Mouse (Mus musculus) skeletal muscle tissue, adult 2 months (tissue): Measurements from ENCODE around the gene Zfp319.

Experiments
- DNase-seq: peaks from one replicate; pipeline ENCODE4 v3.0.0-alpha.2; 2012; ENCODE audit warnings: low read depth, low spot score

Gene Zfp319

DNA sequence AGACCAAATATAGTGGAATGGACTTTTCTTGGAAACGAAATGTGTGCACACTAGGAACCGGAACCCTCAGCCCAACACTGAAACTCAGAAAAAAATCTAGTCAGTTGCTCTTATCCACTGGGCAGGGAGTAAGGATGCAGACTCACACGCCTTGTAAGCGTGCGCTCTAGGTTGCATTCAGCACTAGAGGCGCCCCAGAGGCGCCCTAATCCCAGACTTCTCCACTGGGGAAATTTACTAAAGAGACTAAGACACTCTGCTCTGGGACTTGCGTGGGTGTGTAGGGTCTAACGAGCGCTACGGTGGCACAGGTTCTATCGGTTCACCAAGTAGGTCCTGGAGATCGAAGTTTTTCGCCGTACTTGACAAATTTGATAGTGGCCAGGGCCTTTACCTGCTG is 19.7 kb upstream of the Zfp319 start:
- peak; percentile 33 for DNase-seq

DNA sequence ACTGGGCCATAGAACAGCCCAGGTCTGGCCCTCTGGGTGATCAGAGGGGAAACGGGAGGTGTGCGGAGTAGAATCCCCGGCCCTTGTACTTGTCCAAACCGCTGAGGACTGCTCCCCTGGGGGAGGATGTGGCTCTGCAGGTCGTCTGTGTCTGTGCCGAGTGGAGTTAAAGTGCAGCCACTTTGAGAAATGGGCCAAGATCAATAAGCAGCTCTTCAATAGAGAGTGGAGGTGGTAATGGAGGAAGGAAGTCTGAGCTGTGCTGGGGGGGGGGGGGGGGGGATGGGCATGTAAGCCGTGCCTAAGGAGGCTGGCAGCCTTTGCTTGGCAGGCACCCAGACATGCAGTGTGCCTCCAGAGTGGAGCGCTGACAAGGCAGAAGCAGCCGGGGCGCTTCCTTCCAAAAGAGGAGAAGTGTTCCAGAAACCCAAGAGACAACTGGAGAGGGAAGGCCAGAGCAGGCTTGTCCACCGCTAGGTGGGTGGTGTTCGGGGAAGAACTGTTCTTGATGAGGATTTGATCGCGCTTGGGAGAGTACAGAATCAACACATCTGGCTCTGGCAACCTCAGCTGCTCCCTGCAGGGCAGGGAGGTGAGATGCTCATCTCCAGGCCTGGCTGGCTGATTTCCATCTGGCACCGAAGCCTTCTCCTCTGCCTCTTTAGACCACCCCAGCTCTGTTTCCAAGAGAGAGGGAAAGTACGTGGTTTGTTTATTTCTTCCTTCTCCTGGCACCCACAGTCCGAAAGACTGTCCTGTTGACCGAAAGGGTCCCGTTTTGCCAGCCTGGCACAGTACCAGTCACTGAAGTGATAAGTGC is 17.3 kb upstream of the Zfp319 start:
- DNase-seq: peak; percentile 67

DNA sequence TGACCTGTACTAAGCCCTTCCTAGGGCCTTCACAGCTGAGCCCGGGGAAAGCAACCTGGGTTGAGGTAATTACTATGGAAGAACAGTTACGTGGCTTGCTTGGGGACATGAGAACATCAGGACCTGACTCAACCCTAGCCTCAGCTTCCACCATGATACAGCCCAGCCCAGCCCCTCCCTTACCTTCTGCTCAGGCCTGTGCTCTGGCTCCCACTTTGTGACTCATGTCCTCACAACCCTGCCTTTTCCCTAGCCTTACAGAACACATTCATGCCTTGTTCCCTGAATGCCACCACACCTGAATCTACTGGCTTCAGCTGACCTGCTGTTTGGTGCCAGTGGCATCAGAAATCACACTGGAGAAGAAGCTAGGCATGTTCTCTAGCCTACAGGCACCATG is 16.6 kb upstream of the Zfp319 start:
- DNase-seq: no peak

- DNase-seq: peak; percentile 34
These were observed 15.1 kb upstream of the Zfp319 start for GRCm38 (mm10) chr8:95346643-95347545.

GRCm38 (mm10) chr8:95344668-95345067 is 12.9 kb upstream of the Zfp319 start:
- no peak for DNase-seq

DNA sequence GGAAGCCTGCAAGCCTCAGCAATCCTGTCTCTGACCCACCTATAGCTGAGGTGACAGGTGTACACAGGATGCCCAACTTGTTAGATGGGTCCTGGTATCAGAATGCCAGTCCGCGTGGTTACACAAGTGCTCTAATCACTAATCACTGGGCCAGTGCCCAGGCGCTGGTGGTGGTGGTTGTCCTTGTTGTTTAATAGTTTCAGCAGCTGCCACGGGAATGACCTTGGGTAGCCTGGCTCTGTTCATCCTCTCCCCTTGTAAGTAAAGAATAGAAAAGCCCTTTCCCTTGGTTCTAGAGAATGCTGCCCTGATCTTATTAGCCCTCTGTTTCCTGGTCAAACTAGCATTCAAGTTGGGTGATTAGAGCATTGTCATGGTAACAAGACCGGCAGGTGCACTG is 10.0 kb upstream of the Zfp319 start:
- DNase-seq: no peak

DNA sequence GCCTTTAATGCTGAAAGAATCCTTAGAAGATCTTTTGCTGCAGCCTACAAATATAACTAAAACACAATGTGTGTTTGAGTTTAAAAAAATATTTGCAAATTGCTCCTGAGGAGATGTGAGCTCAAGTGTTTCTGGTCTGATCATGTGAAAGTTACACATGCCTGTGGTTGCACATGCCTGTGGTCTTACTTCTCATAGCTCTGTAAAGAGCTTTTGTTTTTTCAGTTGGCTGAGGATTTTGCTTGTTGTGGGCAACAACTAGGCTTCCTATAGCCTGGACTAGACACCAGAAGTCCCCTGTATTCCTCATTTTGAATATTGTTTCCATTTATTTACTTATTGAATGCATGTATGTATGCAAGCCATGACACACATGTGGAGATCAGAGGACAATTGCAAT is 4.6 kb upstream of the Zfp319 start:
- DNase-seq: no peak

DNA sequence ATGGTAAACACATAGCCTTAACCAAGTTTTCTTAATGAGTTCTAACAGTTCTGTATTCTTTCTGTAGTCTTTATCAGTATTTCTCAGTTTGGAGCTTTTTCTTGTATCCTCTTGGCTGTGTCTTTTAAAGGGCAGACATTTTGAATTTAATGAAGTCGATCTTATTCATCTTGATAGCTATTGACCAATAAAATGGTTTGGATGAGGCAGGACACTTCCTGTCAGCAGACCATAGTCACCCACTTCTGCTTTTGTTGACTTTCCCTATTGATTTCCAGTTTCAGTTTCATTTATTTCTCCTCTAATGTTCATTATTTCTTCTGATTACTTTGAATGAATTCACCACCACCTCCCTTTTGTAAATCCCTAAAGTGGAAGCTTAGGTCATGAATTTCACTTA is 4.0 kb upstream of the Zfp319 start:
- DNase-seq: no peak

GRCm38 (mm10) chr8:95332437-95333199 is 868 bp upstream of the Zfp319 start:
- no peak for DNase-seq

DNA sequence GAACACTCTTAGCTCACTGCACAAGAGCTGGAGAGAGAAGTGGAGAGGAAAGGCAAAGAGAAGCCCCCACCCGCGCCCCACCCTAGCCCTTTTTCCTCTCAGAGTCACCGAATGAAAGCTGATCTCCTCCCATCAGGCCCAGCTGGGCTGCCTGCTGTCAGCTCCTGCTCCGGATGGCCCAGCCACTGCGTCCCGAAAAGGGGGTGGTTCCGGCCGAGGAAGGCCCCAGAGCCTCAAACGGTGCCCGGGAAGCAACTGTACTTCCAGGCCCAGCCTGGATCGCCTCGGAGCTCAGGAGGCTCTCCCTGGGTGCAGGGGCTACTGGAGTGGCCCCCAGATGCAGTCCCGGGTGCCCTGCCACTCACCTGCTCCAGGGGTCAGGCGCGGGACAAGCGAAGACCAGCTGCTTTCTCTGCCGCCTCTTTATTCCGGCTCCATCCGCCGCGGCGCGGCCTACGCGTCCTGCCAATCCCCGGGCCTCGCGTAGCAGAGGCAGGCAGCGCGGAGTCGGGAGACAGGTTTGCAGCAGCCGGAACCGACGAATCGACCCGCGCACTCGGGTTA is 512 bp downstream of the Zfp319 start:
- peak; percentile 42 for DNase-seq

- no peak for DNase-seq
These were observed 1.4 kb downstream of the Zfp319 start for GRCm38 (mm10) chr8:95330367-95330766.

DNA sequence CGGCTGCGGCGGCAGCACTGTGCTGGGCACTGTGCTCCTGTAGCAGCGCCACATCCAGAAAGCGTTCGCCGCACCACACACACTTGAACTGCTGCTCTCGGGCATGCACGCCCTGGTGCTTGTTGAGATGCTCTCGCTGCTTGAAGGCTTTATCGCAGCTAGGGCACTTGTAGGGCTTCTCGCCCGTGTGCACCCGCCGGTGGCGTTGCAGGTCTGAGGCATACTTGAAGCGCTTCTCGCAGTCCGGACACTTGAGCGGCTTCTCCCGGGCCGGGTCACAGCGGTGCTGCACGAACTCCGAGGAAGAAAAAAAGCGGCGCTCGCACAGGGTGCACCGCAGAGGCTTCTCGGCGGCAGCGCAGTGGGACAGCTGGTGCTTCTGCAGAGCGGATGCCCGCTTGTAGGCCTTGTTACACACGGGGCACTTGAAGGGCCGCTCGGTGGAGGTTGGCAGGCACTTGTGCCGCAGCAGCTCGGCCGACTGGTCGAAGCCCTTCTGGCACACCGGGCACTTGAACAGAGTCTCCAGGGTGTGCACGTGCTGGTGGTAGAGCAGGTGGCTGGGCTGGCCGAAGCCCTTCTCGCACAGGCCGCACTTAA is 3.8 kb downstream of the Zfp319 start:
- DNase-seq: no peak

GRCm38 (mm10) chr8:95326822-95327221 is 4.9 kb downstream of the Zfp319 start:
- no peak for DNase-seq

- DNase-seq: no peak
These were observed 7.1 kb downstream of the Zfp319 start for GRCm38 (mm10) chr8:95324646-95325045.

- DNase-seq: no peak
These were observed 8.5 kb downstream of the Zfp319 start for GRCm38 (mm10) chr8:95323201-95323600.

GRCm38 (mm10) chr8:95320224-95321139 is 11.3 kb downstream of the Zfp319 start:
- no peak for DNase-seq

- no peak for DNase-seq
These were observed 16.4 kb downstream of the Zfp319 start for GRCm38 (mm10) chr8:95315350-95315749.

DNA sequence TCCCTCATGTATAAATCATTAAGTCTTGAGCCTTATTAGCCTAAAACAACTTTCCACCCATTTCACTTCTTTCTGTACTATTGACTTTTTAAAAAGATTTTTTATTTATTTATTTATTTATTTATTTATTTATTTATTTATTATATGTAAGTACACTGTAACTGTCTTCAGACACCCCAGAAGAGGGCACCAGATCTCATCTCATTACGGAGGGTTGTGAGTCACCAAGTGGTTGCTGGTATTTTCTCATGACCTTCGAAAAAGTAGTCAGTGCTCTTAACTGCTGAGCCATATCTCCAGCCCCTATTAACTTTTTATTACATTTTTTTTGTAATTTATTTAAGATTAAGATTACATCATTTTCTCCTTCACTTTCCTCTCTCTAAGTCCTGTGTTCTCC is 17.0 kb downstream of the Zfp319 start:
- DNase-seq: no peak

DNA sequence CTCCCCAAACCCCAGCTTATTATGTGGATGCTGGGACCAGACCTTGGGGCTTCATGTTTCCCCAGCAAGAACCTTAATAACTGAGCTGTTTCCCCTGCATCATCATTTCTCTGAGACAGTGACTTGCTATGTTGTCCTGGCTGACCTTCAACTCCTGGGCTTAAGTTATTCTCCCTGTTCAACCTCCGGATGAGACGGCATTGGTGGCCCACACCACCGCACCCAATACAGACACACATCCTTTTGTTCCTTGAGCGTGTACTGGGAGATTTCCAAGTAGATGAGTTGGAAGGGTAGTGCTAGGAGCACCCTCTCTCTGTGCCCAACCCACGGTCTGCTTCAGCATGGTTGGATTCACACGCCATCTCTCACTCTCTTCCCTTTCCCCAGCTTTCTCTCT is 17.9 kb downstream of the Zfp319 start:
- DNase-seq: no peak

DNA sequence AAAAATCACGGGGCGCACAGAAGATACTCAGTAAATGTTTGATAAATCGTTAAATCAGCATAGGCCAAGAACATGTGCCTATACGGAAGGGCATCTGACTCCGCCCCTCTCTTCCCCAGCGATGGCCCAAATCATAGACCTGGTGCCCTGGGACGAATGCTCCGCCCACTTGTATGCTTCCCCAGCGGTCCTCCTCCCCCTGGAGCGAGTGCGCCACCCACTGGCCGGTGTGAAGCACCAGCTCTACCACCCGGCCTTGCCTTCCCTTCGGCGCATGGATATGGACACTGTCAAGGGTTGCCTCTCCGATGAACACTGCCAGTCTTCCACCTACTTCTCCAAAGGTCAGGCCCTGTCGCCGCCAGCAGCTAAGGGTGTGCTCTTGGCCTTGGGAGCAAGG is 18.9 kb downstream of the Zfp319 start:
- no peak for DNase-seq
